Mouse (Mus musculus) liver, embryonic 16.5 days (tissue): Measurements from ENCODE around the gene Guca1a. TPM values are rescaled to one million over a fixed set of nuclear protein-coding genes. Genes with fewer than 3 reads are reported as not detected.
"Not testable (repeated sequence)": the region's sequence is repeated elsewhere in the genome, so short reads cannot be mapped to it uniquely, and the experiment has no call there.

ENCODE experiments used
- ATAC-seq: fragments of 200-750 bp; cut with Nextera tagmentation; 2 replicates; pipeline ENCODE4 v1.8.0; 2017; ENCODE audit warnings: low read depth, mild to moderate bottlenecking, moderate number of reproducible peaks, moderate library complexity
- H3K27ac ChIP-seq: fragments of 300-500 bp; sonication (generic); 2 replicates; pipeline ENCODE4 v1.5.1; 2014; ENCODE audit warnings: mild to moderate bottlenecking, low read length
- H3K27me3 ChIP-seq: fragments of 300-500 bp; sonication (generic); 2 replicates; pipeline ENCODE4 v1.6.1; 2014; ENCODE audit warnings: low read depth, low read length, mixed read lengths; ENCODE audit not compliant: control insufficient read depth, insufficient read depth
- H3K36me3 ChIP-seq: fragments of 300-500 bp; sonication (generic); 2 replicates; pipeline ENCODE4 v1.6.1; 2014; ENCODE audit warnings: mild to moderate bottlenecking; ENCODE audit not compliant: control insufficient read depth, insufficient read depth
- H3K4me1 ChIP-seq: fragments of 300-500 bp; sonication (generic); 2 replicates; pipeline ENCODE4 v1.6.1; 2014; ENCODE audit warnings: low read depth, low read length, mixed read lengths; ENCODE audit not compliant: control insufficient read depth
- H3K4me2 ChIP-seq: fragments of 300-500 bp; sonication (generic); 2 replicates; pipeline ENCODE4 v1.6.1; 2014; ENCODE audit warnings: low read depth, low read length, mixed read lengths
- H3K4me3 ChIP-seq: fragments of 300-500 bp; sonication (generic); 2 replicates; pipeline ENCODE4 v1.5.1; 2014; ENCODE audit warnings: low read depth, mild to moderate bottlenecking, low read length
- H3K9ac ChIP-seq: fragments of 300-500 bp; sonication (generic); 2 replicates; pipeline ENCODE4 v1.6.1; 2014; ENCODE audit warnings: low read depth, low read length
- H3K9me3 ChIP-seq: fragments of 300-500 bp; sonication (generic); replicated peaks from 2 replicates; pipeline ENCODE4 v1.6.1; 2016; ENCODE audit warnings: low read length; ENCODE audit not compliant: control insufficient read depth
- WGBS: fragments of 180-500 bp; shearing (Covaris S2); extraction: QIAGEN DNeasy Blood & Tissue Kit; methylation state at CpG from one replicate; pipeline ENCODE4 v1.1.7; 2014; ENCODE audit not compliant: insufficient replicate concordance; 5-methylcytosine and 5-hydroxymethylcytosine counted together
- polyA plus RNA-seq: library from polyadenylated mRNA; unstranded; fragments of >200 nt; fragmentation: Nextera tagmentation; extraction: Ambion mirVana; gene quantifications from 2 replicates; pipeline ENCODE4 v1.2.1, GENCODE M21; 2015

The Guca1a gene
- polyA plus RNA-seq, 1 experiment from 2014 or later = 2.0 TPM

DNA sequence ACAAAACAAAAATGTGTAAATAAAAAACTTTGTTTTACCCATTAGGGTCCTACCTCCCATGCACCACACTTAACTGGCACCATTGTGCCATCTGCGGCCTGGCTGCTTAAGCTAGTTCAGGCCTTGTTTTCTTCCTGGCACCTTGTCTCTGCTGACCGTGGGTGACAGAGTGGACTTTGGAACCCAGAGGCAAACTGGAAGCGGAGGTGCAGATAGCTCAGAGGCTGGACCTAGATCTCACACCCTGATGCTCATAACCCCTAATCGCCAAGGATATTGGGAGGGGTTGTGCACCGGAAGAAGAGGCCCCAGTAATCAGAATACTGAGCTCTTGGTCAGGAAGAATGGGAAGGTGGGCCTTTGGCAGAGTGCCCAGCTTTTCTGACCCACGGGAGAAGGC lies 23.8 kb upstream of the Guca1a start:
- H3K9ac ChIP-seq = no peak overlapping the region
- H3K4me3 ChIP-seq = no peak overlapping the region
- no peak overlapping the region for H3K27ac ChIP-seq
- H3K36me3 ChIP-seq = no peaks in the 10 kb centered on the region
- H3K27me3 ChIP-seq = no peaks in the 10 kb centered on the region
- H3K4me1 ChIP-seq = peaks cover 3% of the 10 kb centered on the region; the same call in 1 of the 2 replicates
- WGBS = 59% methylated on average over 6 of the region's 6 CpGs
- ATAC-seq = no peak
- no peaks in the 10 kb centered on the region for H3K9me3 ChIP-seq
- H3K4me2 ChIP-seq = no peak overlapping the region

DNA sequence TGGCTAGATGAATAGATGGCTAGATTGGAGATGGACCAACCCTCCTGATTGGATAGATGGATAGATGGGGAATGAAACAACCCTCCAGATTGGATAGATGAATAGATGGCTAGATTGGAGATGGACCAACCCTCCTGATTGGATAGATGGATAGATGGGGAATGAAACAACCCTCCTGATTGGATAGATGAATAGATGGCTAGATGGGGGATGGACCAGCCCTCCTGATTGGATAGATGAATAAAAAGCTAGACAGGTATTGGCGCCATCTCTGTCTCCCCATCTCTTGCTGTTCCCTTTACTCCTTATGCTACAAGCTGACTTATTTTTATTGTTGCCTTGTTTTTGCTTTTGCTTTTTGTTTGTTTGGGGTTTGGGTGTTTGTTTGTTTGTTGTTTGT lies 22.2 kb upstream of the Guca1a start:
- not testable (repeated sequence) for ATAC-seq
- 79% methylated on average over 1 of the region's 1 CpGs for WGBS

GRCm38 (mm10) chr17:47421566-47421965 lies 21.2 kb upstream of the Guca1a start:
- ATAC-seq = no peak
- H3K27me3 ChIP-seq = no peaks in the 10 kb centered on the region
- no peak overlapping the region for H3K27ac ChIP-seq
- no peak overlapping the region for H3K4me2 ChIP-seq
- no peaks in the 10 kb centered on the region for H3K36me3 ChIP-seq
- H3K4me3 ChIP-seq = no peak overlapping the region
- no peak overlapping the region for H3K9ac ChIP-seq
- peaks cover 3% of the 10 kb centered on the region; the same call in 1 of the 2 replicates for H3K4me1 ChIP-seq
- no peaks in the 10 kb centered on the region for H3K9me3 ChIP-seq
- 54% methylated on average over 3 of the region's 3 CpGs for WGBS

More for the DNA sequence above, 22.2 kb upstream of the Guca1a start:
- H3K4me2 ChIP-seq, H3K9ac ChIP-seq, H3K27ac ChIP-seq, H3K4me1 ChIP-seq, H3K9me3 ChIP-seq, H3K4me3 ChIP-seq, H3K27me3 ChIP-seq, H3K36me3 ChIP-seq: not testable (repeated sequence)

GRCm38 (mm10) chr17:47420195-47420594 lies 19.8 kb upstream of the Guca1a start:
- Histone ChIP-seq H3K4me2 (no peak overlapping the region), H3K4me1 (no peaks in the 10 kb centered on the region; the same call in 1 of the 2 replicates), H3K4me3 (no peak overlapping the region), H3K27me3 (no peaks in the 10 kb centered on the region), H3K9ac (no peak overlapping the region), H3K36me3 (no peaks in the 10 kb centered on the region), H3K9me3 (no peaks in the 10 kb centered on the region), H3K27ac (no peak overlapping the region)
- 61% methylated on average over 2 of the region's 2 CpGs for WGBS
- ATAC-seq = no peak

DNA sequence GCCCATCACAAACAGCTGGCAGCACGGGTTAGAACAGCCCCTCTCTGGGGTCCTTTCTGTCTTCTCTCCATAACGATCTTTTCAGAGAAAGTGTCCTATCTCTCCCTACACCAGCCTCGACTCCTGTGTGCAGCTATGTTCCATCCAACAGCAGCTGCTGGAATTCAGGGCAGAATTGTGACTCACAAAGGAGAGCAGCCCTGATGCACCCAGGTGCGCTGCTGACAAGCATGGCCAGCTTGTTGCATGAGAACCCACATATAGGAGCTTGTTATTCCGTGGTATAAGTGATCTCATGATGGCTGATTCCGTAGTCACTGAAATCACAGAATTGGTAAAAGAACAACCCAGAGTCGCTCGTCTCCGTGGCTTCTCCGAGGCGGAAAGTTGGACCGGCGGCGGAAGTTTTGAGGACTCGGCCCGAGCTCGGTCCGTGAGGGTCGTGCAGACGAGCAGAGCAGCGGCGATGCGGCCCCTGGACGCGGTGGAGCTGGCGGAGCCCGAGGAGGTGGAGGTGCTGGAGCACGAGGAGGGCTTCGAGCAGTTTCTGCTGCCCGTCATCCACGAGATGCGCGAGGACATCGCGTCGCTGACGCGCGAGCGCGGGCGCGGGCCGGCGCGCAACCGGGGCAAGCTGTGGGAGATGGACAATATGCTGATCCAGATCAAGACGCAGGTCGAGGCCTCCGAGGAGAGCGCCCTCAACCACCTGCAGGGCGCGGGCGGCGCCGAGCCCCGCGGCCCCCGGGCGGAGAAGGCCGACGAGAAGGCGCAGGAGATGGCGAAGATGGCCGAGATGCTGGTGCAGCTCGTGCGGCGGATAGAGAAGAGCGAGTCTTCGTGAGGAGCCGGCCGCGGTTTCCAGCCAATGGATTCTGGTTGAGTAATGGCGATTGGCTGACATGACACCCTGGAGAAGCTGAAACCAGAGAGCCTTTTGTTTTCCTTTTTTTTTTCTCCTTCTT lies 9.8 kb upstream of the Guca1a start:
- H3K27me3 ChIP-seq = peaks cover 29% of the 10 kb centered on the region
- H3K27ac ChIP-seq, H3K9me3 ChIP-seq, ATAC-seq, H3K9ac ChIP-seq, H3K4me1 ChIP-seq, H3K4me3 ChIP-seq, H3K36me3 ChIP-seq: not testable (repeated sequence)
- WGBS = 4% methylated on average over 73 of the region's 74 CpGs
- H3K4me2 ChIP-seq = 0 out of 2 replicates have a peak overlapping the region, but pooled peaks have one; percentile 20

DNA sequence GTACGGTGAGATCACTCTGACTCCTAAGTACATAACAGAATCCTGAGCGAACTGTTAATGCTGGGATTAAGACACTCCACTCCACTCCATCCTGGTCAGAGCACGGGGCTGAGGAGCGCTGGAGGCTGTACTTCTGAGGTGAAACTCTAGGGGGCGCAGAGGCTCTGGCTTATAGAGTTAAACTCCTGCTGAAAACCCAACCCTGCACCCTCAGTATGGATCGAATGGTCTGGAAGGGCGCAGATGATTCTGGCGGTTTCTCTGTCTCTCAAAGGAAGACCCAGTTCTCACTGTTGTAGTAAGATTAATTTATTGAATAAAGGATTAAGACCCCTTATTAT lies 8.1 kb upstream of the Guca1a start:
- ATAC-seq = no peak
- H3K27me3 ChIP-seq = peaks cover 29% of the 10 kb centered on the region
- 12% methylated on average over 8 of the region's 8 CpGs for WGBS

DNA sequence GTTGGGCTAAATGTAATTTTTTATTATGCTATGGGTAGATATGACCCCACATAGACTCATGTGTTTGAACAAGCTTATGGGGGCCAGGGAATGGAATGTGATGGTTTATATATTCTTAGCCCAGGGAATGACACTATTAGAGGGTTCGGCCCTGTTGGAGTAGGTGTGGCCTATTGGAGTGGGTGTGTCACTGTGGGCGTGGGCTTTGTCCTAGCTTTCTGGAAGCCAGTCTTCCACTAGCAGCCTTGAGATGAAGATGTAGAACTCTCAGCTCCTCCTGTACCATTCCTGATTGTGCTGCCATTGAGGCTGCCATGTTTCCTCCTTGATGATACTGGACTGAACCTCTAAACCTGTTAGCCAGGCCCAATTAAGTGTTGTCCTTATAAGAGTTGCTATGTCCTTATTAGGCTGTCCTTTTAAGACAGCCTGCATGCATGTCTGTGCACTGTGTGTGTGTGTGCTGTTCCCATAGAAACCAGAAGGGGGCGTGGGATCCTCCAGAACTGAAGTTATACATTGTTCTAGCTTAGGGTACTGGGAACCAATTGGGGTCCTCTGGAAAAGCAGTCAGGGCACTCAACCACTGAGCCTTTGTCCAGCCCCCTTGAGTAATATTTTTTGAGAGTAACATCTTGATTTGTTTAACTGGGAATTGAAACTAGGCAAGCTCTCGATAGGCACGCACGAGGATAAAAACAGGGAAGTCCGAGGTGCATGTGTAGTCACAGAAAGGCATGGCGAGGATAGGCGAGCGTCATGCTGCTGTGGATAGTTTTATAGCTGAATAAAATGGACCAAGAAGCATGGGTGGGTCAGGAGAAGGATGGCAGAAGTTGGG lies 7.6 kb upstream of the Guca1a start:
- no peak overlapping the region for H3K4me3 ChIP-seq
- no peak overlapping the region for H3K27ac ChIP-seq
- ATAC-seq = no peak
- no peak overlapping the region for H3K4me2 ChIP-seq
- H3K36me3 ChIP-seq = no peaks in the 10 kb centered on the region
- H3K27me3 ChIP-seq = peaks cover 25% of the 10 kb centered on the region
- 46% methylated on average over 10 of the region's 10 CpGs for WGBS
- no peaks in the 10 kb centered on the region for H3K4me1 ChIP-seq
- H3K9me3 ChIP-seq = no peaks in the 10 kb centered on the region
- no peak overlapping the region for H3K9ac ChIP-seq

More for the DNA sequence above, 8.1 kb upstream of the Guca1a start:
- Histone ChIP-seq H3K9me3 (no peaks in the 10 kb centered on the region), H3K4me3 (no peak overlapping the region), H3K9ac (no peak overlapping the region), H3K27ac (no peak overlapping the region), H3K4me2 (no peak overlapping the region), H3K4me1 (no peaks in the 10 kb centered on the region), H3K36me3 (no peaks in the 10 kb centered on the region)

DNA sequence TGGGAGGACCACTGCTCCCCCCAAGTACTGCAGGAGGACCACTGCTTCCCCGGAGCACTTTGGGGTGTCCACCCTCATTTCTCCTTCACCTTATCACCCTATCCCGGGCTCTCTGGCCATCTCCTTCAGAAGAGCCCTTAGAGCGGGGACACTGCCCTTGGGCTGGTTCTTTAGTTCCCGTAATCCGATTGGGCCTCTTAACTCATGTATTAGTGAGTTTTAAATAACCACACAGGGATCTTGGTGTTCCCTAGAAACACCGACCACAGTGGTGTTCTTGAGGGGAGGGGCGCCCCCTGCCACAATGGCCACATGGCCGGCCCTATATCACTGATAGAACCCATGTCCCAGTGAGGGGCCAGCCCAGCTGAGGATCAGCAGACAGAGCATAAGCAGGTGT lies 1.3 kb downstream of the Guca1a start:
- Histone ChIP-seq H3K27me3 (peaks cover 10% of the 10 kb centered on the region), H3K9ac (no peak overlapping the region), H3K4me1 (peaks cover 14% of the 10 kb centered on the region), H3K9me3 (no peaks in the 10 kb centered on the region), H3K36me3 (no peaks in the 10 kb centered on the region), H3K27ac (no peak overlapping the region), H3K4me3 (no peak overlapping the region), H3K4me2 (no peak overlapping the region)
- ATAC-seq = no peak
- WGBS = 55% methylated on average over 8 of the region's 8 CpGs
